Mouse (Mus musculus) myocyte (in vitro differentiated cells): ENCODE measurements around the gene Nhlrc3. TPM values are rescaled to one million over a fixed set of nuclear protein-coding genes. Genes with fewer than 3 reads are reported as not detected.

Source experiments
- H3K27me3 ChIP-seq: one replicate; pipeline ENCODE4 v1.6.1; 2011; ENCODE audit not compliant: control insufficient read depth, insufficient read depth, insufficient read length
- H3K36me3 ChIP-seq: one replicate; pipeline ENCODE4 v1.6.1; 2011; ENCODE audit not compliant: control insufficient read depth, insufficient read depth
- H3K4me2 ChIP-seq: one replicate; pipeline ENCODE4 v1.6.1; 2011; ENCODE audit warnings: low read depth, control low read depth
- H3K4me3 ChIP-seq: one replicate; pipeline ENCODE4 v1.5.1; 2011; ENCODE audit warnings: mild to moderate bottlenecking, control low read depth, moderate library complexity
- H3K79me2 ChIP-seq: one replicate; pipeline ENCODE4 v1.6.1; 2011; ENCODE audit not compliant: control insufficient read depth, insufficient read depth
- H3ac ChIP-seq: one replicate; pipeline ENCODE4 v1.6.1; 2011; ENCODE audit not compliant: control insufficient read depth, insufficient read length
- CEBPB ChIP-seq: IDR thresholded peaks from 2 replicates; pipeline ENCODE4 v1.6.1; 2011; ENCODE audit warnings: mild to moderate bottlenecking, moderate library complexity; ENCODE audit not compliant: poor library complexity, insufficient read depth, severe bottlenecking
- E2F4 ChIP-seq: IDR thresholded peaks from one replicate; pipeline ENCODE4 v1.6.1; 2011; ENCODE audit warnings: mild to moderate bottlenecking, control low read depth, moderate library complexity; ENCODE audit not compliant: insufficient read depth
- MAX ChIP-seq: IDR thresholded peaks from one replicate; pipeline ENCODE4 v1.6.1; 2011; ENCODE audit warnings: low read depth, mild to moderate bottlenecking, control low read depth
- MYOD1 ChIP-seq, 3 experiments: IDR thresholded peaks; one replicate each; pipeline ENCODE4 v1.6.1; 2011; ENCODE audit warnings: control low read depth in 2 of 3, low read depth in 2 of 3, mild to moderate bottlenecking in 2 of 3, moderate library complexity in 1 of 3; ENCODE audit not compliant: insufficient read length in 2 of 3, control insufficient read depth in 1 of 3
- MYOG ChIP-seq, 3 experiments: IDR thresholded peaks; one replicate each; pipeline ENCODE4 v1.6.1; 2011; ENCODE audit warnings: control low read depth in 2 of 3, low read depth in 2 of 3, mild to moderate bottlenecking in 2 of 3; ENCODE audit not compliant: insufficient read length in 2 of 3, control insufficient read depth in 1 of 3, insufficient read depth in 1 of 3
- POLR2A ChIP-seq: IDR thresholded peaks from one replicate; pipeline ENCODE4 v1.6.1; 2011; ENCODE audit warnings: low read depth, mild to moderate bottlenecking, control low read depth, moderate library complexity; ENCODE audit not compliant: insufficient read length
- POLR2AphosphoS2 ChIP-seq: IDR thresholded peaks from one replicate; pipeline ENCODE4 v1.6.1; 2011; ENCODE audit warnings: low read depth, control low read depth; ENCODE audit not compliant: insufficient read length
- REST ChIP-seq: IDR thresholded peaks from one replicate; pipeline ENCODE4 v1.6.1; 2011; ENCODE audit warnings: mild to moderate bottlenecking, control low read depth, moderate library complexity; ENCODE audit not compliant: insufficient read depth, insufficient read length
- SRF ChIP-seq: IDR thresholded peaks from one replicate; pipeline ENCODE4 v1.6.1; 2011; ENCODE audit warnings: low read depth; ENCODE audit not compliant: control insufficient read depth, insufficient read length
- TCF12 ChIP-seq: IDR thresholded peaks from one replicate; pipeline ENCODE4 v1.6.1; 2011; ENCODE audit warnings: mild to moderate bottlenecking, control low read depth; ENCODE audit not compliant: poor library complexity, insufficient read depth, severe bottlenecking
- TCF3 ChIP-seq: IDR thresholded peaks from one replicate; pipeline ENCODE4 v1.6.1; 2011; ENCODE audit warnings: low read depth, control low read depth; ENCODE audit not compliant: insufficient read length
- USF1 ChIP-seq: IDR thresholded peaks from one replicate; pipeline ENCODE4 v1.6.1; 2011; ENCODE audit warnings: low read depth, mild to moderate bottlenecking, control low read depth, moderate library complexity
- polyA plus RNA-seq: library from polyadenylated mRNA; unstranded; fragments of >200 nt; fragmentation: generic; extraction: Trizol; gene quantifications from one replicate; pipeline ENCODE4 v1.2.1, GENCODE M21; 2012; ENCODE audit warnings: missing spikeins

The Nhlrc3 gene
- polyA plus RNA-seq, 1 experiment: 3.7 TPM

- Histone ChIP-seq H3K79me2 (no peaks in the 10 kb centered on the region), H3K27me3 (no peaks in the 10 kb centered on the region), H3ac (no peak overlapping the region), H3K36me3 (no peaks in the 10 kb centered on the region), H3K4me3 (no peak overlapping the region), H3K4me2 (no peak overlapping the region)
- no peak for TF ChIP-seq MAX
- TF ChIP-seq POLR2A: no peak
- TF ChIP-seq REST: no peak
- no peak for TF ChIP-seq MYOG (IDR thresholded peaks at IDR 0.05; ENCODE audit: control insufficient read depth in 1 of 3, insufficient read depth in 1 of 3, insufficient read length in 2 of 3, low read depth in 2 of 3)
- TF ChIP-seq POLR2AphosphoS2: no peak
- no peak for TF ChIP-seq CEBPB
- no peak for TF ChIP-seq SRF
- TF ChIP-seq E2F4: no peak
- TF ChIP-seq MYOD1 (IDR thresholded peaks at IDR 0.05; ENCODE audit: control insufficient read depth in 1 of 3, insufficient read length in 2 of 3, low read depth in 2 of 3): no peak
- no peak for TF ChIP-seq TCF12
- TF ChIP-seq USF1: no peak
- TF ChIP-seq TCF3: no peak
These were observed 50.9 kb downstream of the Nhlrc3 start for GRCm38 (mm10) chr3:53412259-53412658.

- Histone ChIP-seq H3K36me3 (no peaks in the 10 kb centered on the region), H3ac (no peak overlapping the region), H3K4me3 (no peak overlapping the region), H3K79me2 (no peaks in the 10 kb centered on the region), H3K27me3 (peaks cover 4% of the 10 kb centered on the region), H3K4me2 (no peak overlapping the region)
- no peak for TF ChIP-seq MAX
These were observed 53.1 kb downstream of the Nhlrc3 start for GRCm38 (mm10) chr3:53410031-53410430.

DNA sequence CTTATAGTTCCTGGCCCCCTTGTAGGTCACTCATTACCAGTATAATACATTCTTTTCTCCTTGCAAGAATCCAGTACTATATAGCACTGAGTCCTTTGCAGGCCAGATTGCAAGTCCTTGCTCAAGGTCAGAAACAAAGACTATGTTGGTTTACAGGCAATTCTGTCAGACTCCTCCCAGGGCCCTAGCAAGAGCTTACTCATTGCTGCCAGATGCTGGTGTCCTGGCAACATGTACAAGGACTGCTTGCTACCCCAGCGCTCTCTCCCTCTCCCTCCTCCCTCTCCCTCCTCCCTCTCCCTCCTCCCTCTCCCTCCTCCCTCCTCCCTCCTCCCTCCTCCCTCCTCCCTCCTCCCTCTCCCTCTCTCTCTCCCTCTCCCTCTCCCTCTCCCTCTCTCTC, 56.0 kb downstream of the Nhlrc3 start:
- TF ChIP-seq TCF12 (no peak), POLR2AphosphoS2 (no peak)
- H3K79me2 ChIP-seq: no peaks in the 10 kb centered on the region
- H3K36me3 ChIP-seq: no peaks in the 10 kb centered on the region
- no peak overlapping the region for H3K4me3 ChIP-seq
- H3K27me3 ChIP-seq: peaks cover 4% of the 10 kb centered on the region
- H3ac ChIP-seq: no peak overlapping the region
- H3K4me2 ChIP-seq: no peak overlapping the region

Other genes with a start within 250 kb of the Nhlrc3 start
- gene Proser1, start 334 bp upstream of the Nhlrc3 start, polyA plus RNA-seq: 6.5 TPM
- gene Stoml3, start 25.3 kb upstream of the Nhlrc3 start, polyA plus RNA-seq: not detected
- 0.36 TPM for gene Frem2, start 194.0 kb upstream of the Nhlrc3 start, polyA plus RNA-seq